Mouse (Mus musculus) kidney, adult 11 months (tissue): ENCODE measurements around the gene Ing3.

ENCODE experiments used
- DNase-seq: peaks from one replicate; pipeline ENCODE4 v3.0.0; 2022

Ing3 gene

GRCm38 (mm10) chr6:21949226-21949731 is at the start of gene Ing3:
Gene Ing3 (plus strand): TSS chr6:21949571.
- peak; percentile 100 for DNase-seq

GRCm38 (mm10) chr6:21909720-21910119 is 39.7 kb upstream of the Ing3 start:
- no peak for DNase-seq

GRCm38 (mm10) chr6:21910804-21911203 is 38.6 kb upstream of the Ing3 start:
- DNase-seq = no peak

- DNase-seq = peak; percentile 30
Observed at GRCm38 (mm10) chr6:21916591-21916990, 32.8 kb upstream of the Ing3 start.

GRCm38 (mm10) chr6:21924150-21924549 is 25.2 kb upstream of the Ing3 start:
- DNase-seq = no peak

- no peak for DNase-seq
Observed at GRCm38 (mm10) chr6:21937981-21938635, 11.3 kb upstream of the Ing3 start.

- peak; percentile 98 for DNase-seq
Observed at GRCm38 (mm10) chr6:21949771-21950448, 539 bp downstream of the Ing3 start.

GRCm38 (mm10) chr6:21950676-21951075 is 1.3 kb downstream of the Ing3 start:
- peak; percentile 45 for DNase-seq

GRCm38 (mm10) chr6:21955468-21955867 is 6.1 kb downstream of the Ing3 start:
- no peak for DNase-seq

- DNase-seq = no peak
Observed at GRCm38 (mm10) chr6:21958922-21959321, 9.6 kb downstream of the Ing3 start.

- DNase-seq = peak; percentile 30
Observed at GRCm38 (mm10) chr6:21959909-21960308, 10.5 kb downstream of the Ing3 start.

- no peak for DNase-seq
Observed at GRCm38 (mm10) chr6:21977532-21977931, 28.2 kb downstream of the Ing3 start.

- DNase-seq = no peak
Observed at GRCm38 (mm10) chr6:21981114-21981513, 31.7 kb downstream of the Ing3 start.

- peak; percentile 51 for DNase-seq
Observed at GRCm38 (mm10) chr6:21984990-21985731, 35.8 kb downstream of the Ing3 start.

GRCm38 (mm10) chr6:21985732-21986540 is 36.6 kb downstream of the Ing3 start, which contains the start of gene Cped1:
Gene Cped1 (plus strand): TSS chr6:21985916.
- peak; percentile 47 for DNase-seq

- DNase-seq = peak; percentile 27
Observed at GRCm38 (mm10) chr6:21986660-21987331, 37.4 kb downstream of the Ing3 start.

GRCm38 (mm10) chr6:21987554-21987953 is 38.2 kb downstream of the Ing3 start:
- DNase-seq = no peak

GRCm38 (mm10) chr6:21988296-21988695 is 38.9 kb downstream of the Ing3 start:
- DNase-seq = no peak

GRCm38 (mm10) chr6:21989081-21989480 is 39.7 kb downstream of the Ing3 start:
- DNase-seq = no peak

GRCm38 (mm10) chr6:21990181-21991135 is 41.1 kb downstream of the Ing3 start:
- no peak for DNase-seq

- no peak for DNase-seq
Observed at GRCm38 (mm10) chr6:21991151-21991550, 41.8 kb downstream of the Ing3 start.
